Mouse (Mus musculus) T-cell, adult 2 months (primary cell): ENCODE data around the gene Racgap1.

Experiments used
- DNase-seq: peaks from one replicate; pipeline ENCODE4 v3.0.0; 2022; ENCODE audit warnings: low spot score

The Racgap1 gene

DNA sequence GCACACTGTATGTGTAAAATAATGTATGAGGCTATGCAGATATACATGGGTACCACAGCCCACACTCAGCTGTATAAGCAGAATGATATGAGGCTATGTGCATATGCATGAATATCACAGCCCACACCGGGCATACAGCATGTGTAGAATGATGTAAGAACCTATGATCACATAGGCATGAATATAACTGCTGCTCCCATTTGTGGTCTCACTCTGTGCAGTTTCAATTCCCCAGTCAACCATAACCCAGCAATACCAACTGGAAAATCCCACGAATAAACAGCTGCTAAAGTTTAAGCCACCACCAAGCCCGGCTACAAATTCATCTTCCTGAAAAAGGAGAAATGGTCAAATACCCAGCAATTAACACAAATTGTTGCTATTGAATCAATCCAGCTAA lies 32.9 kb downstream of the Racgap1 start:
- no peak for DNase-seq

DNA sequence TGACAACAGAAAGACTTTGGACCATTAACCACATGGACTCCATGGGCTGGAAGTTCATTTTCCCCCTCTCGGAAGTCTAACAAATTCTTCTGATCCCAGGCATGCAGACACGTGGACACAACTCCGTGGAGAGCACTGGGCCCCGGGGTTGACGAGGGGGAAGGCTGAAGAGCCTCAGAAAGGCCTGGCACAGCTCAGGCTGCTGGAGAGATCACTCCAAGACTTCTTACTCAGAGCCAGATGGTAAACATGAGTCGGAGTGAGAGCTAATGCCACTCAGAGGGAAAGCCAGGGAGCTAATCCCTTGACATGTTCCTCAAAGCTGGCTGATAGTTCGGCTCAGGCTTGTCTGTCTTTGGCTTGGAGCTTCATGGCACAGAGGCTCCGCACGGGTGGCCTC lies 36.2 kb downstream of the Racgap1 start:
- no peak for DNase-seq

DNA sequence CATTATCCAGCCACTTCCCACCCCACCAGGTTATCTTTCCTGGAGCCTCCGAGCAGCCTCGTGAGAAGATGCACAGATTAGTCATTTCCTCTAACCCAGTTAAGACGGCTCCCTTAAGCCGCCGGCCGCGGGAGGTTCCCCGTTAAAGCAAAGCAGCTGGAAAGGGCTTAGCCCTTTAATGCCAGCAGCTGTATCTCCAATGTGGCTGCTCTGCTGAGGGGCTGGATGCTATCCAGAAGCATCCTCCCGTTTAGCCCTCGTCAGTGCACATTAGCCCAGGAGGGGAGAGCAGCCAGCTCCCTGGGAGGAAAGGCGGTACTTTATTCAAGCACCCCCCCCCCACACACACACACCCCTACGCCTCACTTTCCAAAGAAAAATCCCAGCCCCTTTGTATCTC lies 36.7 kb downstream of the Racgap1 start:
- DNase-seq: no peak

DNA sequence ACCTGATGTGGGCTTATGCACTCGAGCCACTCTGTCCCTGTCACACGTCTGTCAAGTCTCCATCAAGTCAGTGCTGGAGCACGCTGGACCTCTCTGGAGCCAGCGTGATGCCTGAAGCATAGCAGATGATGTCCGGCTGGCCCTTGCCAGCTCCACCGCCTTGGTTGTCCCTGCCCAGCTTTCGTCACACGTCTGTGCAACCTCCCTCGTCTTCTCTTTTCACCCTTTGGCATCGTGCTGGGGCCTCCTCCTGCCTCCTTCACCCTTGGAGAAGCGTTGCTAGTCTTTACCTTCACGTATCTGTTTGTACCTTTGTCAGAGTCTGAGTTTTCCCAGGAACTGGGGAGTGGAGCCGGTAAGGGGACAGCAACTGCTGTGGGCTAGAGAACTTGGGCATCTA lies 37.2 kb downstream of the Racgap1 start:
- no peak for DNase-seq

DNA sequence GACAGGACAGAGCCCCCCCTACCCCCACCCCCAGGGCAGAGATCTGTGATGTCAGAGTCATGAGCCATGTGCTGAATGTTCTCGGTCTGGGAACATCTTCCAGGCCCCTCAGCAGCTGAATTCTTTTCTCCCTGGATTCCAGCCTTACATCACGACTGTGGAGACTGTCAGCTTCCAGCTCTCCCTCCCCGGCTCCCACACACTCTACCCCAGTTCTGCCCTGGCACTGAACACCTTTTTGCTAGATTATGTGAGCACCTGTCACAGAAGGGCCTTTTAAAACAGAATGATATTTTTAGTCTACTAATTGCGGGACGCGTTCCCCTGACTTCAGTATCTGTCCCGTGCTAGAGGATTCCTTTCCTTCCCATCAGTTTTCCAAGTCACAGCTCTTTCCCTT lies 39.9 kb downstream of the Racgap1 start:
- no peak for DNase-seq

DNA sequence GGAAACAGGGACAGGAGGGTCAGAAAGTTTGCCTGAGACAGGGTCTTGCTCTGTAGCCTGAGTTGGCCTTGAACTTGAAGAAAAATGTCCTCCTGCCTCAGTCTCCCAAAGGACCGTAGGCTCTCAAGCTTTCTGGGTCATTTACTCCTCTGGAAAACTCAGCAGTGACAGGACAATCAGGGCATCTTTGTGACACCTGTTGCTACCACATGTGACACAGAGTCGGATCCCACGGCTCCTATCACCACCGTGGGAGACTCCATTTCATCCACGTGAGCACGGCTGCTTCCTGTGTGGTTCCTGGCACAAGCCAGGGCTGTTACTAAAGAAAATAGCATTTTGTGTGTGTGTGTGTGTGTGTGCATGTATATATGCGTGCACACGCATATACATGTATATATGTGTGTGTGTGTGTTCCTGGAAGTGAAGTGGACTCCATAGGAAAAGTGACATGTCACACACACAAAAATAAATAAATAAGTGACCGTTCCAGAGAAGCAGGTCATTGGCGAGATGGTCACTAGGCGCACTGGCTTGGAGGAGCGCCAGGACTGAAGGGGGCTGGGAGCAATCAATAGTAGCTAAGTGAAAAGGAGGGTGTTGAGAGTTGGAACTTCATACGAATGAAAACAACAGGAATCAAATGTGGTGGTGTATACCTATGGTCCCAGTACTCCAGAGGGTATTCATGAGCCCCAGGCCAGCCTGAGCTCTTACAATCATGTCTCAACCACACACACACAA lies 42.9 kb downstream of the Racgap1 start:
- no peak for DNase-seq

DNA sequence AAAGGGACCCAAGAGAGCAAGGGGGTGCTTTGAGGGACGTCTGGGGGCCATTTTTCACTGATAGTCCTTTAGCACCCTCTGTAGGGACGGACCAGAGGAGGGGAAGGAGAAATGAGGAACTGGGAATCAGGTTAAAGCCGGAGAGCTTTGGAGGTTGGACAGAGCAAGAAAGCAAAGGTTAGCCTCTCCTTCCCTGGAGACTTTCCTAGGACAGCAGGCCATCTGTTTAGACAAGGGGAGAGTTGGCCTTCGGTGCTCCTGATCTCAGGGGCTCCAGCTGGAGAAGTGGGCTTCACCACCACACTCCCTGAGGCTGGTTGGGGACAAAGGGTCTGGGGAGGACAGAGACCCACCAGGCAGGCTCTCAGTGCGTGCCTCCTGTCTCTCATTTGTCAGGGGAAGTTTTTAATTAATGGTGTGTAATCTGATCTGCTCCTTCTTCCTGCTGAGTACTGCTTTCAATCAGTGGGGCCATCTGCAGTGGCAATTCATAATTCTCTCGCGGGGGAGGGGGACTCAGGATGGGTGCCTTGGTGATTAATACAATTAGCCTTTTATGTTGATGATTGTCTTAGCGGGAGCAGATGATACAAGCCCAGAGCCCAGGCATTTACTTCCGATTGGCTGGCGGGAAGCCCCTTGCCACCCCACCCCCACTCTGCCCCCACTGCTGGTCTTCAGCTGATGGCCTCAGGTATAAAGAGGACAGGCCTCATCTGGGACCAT lies 43.9 kb downstream of the Racgap1 start:
- DNase-seq: no peak

DNA sequence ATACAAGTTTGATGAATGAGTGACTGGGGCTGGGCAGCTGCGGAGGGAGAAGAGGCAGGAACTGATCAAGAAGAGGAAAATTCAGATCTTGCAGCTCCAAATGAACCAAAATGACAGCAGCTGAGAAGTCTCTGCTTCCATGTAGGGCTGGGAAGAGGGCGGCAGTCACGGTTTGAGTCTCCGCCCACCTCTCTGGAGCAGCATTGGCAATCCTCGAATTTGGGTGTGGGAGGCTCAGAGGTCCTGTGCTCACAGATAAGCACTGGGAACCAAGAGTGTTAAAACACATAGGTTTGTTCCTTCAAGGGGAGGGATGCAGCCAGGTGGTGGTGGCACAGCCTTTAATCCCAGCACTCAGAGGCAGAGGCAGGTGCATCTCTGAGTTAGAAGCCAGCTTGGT lies 44.9 kb downstream of the Racgap1 start:
- DNase-seq: no peak

GRCm38 (mm10) chr15:99605595-99605994 lies 45.9 kb downstream of the Racgap1 start:
- no peak for DNase-seq

- DNase-seq: no peak
Observed at GRCm38 (mm10) chr15:99603216-99603615, 48.2 kb downstream of the Racgap1 start.

DNA sequence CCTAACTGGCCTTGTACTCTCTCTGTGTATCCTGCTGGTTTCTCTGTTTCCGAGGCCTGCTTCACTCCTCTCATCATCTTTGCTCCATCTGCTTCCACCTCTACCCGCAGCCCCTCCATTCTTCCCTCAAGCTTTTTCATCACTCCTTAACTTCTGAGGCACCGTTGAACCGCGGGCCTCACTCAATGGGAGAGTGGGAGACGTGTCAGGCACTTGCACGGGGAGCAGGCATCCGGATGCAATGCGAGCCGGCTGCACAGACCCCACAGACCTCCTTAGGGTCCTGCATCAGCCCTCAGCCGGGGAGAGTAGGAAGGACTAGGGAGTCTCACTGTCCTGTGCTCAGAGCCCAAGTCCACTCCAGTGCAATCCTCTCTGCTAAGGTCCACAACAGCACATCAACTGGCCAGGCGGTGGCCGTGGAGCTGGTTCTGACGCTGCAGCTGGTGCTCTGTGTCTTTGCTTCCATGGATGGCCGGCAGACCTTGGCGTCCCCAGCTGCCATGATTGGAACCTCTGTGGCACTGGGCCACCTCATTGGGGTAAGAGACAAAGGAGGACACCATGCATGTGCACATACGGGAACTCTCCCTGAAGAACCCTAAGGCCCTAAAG lies 49.1 kb downstream of the Racgap1 start:
- DNase-seq: no peak

GRCm38 (mm10) chr15:99601823-99602120 lies 49.7 kb downstream of the Racgap1 start:
- DNase-seq: no peak

DNA sequence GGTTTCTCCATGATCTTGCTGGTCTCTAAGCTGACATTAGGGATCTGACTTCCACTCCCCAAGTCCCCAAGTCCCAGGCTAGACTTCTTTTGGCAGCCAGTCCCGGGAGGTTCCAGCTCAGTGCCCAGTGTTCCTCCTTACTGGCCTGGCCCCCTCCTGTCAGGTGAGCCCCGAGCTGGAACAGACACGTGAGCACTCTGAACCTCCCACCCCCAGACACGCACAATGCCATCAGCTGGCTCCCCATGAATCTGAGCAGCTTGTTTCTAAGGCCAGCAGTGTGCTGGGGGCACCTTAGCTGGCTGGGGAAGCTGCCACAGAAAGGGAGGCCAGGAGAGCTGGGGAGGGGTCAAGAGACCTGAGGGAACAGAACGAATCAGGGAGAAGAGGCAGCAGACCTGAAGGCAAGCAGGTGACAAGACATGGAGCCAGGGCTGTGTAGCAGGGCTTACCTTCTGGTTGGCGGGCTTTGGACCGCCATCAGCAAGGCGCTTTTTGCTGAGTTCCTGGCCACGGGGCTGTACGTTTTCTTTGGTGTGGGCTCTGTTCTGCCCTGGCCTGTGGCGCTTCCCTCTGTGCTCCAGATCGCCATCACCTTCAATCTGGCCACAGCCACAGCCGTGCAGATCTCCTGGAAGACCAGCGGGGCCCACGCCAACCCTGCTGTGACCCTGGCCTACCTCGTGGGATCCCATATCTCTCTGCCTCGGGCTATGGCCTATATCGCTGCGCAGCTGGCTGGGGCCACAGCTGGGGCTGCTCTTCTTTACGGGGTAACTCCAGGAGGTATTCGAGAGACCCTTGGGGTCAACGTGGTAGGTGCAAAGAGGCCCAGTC lies 50.3 kb downstream of the Racgap1 start, which contains the start of gene Aqp6:
Aqp6 (plus strand) TSS at position 415 of the 837 bp plus-strand sequence.
- DNase-seq: no peak

DNA sequence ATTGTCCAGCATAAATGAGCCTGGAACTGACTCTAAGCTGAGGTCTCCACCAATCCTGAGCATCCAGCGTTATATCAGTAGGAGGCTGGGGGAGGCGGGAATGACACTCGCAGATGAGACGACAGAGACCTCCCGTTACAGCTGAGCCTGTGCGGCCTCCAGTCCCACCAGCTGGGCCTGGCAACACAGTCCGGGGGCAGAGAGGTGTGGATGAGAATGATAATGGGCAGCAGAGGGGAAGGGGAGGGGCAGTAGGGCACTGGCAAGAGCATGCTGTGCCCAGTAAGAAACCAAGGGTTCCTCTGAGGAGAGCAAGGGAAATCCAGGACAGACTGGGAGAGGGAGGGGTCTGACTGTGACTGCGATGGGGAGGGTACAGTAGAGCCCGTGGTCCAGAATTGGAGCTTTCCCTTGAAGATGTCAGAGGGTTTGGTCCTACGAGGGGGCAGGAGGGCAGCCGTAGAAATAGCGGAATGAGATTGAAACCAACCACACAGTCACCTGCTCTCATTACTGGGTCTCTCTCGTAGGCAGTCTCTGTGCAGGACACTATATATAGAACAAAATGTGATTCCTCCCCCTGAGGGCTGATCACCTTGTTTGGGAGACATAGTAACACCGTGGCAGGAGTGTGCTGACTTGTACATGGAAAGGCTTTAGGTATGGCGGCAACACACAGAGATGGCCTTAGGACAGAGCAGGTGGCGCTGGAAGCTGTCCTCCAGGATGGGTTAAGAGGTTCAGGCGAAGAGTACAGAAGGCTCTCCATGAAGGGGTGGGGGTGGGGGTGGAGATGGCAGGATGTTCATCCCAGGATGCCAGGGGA lies 52.0 kb downstream of the Racgap1 start:
- DNase-seq: no peak

DNA sequence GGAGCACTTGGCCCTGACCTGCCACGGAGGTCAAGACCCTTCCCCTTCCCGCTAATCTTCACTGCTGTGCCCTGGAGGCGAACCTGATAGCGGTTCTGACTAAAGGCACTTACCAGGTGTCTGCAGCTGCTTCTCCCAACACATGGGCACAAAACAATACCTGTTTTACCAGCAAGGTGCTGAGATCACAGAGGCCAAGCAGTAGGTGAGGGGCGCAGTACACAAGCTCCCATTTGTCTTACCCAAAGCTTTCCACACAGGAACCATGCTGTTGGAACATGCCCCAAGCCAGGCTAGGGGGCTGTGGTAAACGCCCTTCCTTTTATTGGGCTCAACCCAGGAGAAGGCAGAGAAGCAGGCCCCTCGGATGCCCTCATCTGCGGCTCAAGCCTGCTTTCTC lies 53.9 kb downstream of the Racgap1 start:
- no peak for DNase-seq

DNA sequence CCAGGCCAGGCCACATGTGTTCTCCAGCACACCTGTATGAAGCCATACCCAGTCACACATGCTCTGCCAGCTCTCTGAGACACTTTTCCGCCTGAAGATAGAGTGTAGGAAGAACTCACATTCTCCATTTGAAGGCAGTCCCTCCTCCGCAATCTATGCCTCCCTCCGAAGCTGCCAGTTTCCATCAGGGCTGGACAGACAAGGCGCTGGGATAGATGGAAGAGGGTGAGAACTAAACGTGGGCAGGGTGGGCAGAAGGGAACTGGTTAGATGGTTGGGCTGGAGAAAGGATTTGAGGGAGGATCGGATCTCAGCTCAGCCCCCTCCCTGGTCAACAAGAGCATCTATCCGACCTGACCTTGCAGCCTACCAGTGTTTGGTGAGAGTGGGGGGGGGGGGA lies 54.6 kb downstream of the Racgap1 start:
- no peak for DNase-seq

- peak; percentile 66 for DNase-seq
Observed at GRCm38 (mm10) chr15:99596056-99596687, 55.3 kb downstream of the Racgap1 start.

- DNase-seq: no peak
Observed at GRCm38 (mm10) chr15:99594951-99595350, 56.5 kb downstream of the Racgap1 start.

- DNase-seq: no peak
Observed at GRCm38 (mm10) chr15:99592877-99593276, 58.6 kb downstream of the Racgap1 start.

- no peak for DNase-seq
Observed at GRCm38 (mm10) chr15:99592177-99592576, 59.3 kb downstream of the Racgap1 start.

- no peak for DNase-seq
Observed at GRCm38 (mm10) chr15:99590429-99591084, 60.9 kb downstream of the Racgap1 start, which contains the start of gene Aqp5. Aqp5 (plus strand) TSS chr15:99590782.
